Mouse (Mus musculus): ENCODE results near the gene Dusp11. TPM values are rescaled to one million over a fixed set of nuclear protein-coding genes. Genes with fewer than 3 reads are reported as not detected.
"Not testable (repeated sequence)": the region's sequence is repeated elsewhere in the genome, so short reads cannot be mapped to it uniquely, and the experiment has no call there.

The Dusp11 gene
- polyA plus RNA-seq, 1 experiment: 103 TPM

GRCm38 (mm10) chr6:85942469-85942868 lies 19.0 kb downstream of the Dusp11 start:
- no peaks in the 10 kb centered on the region for H3K4me1 ChIP-seq (ENCODE audit: control insufficient read depth, insufficient read depth, low read length)
- TF ChIP-seq POLR2A (IDR thresholded peaks at IDR 0.05; ENCODE audit: insufficient read depth, low read length) (no peak), CTCF (IDR thresholded peaks at IDR 0.05; ENCODE audit: low read depth, low read length) (no peak), EP300 (IDR thresholded peaks at IDR 0.05; ENCODE audit: insufficient read depth, low read depth, low read length) (no peak)
- H3K9ac ChIP-seq (ENCODE audit: low read depth, poor library complexity, severe bottlenecking): no peak overlapping the region
- H3K36me3 ChIP-seq (ENCODE audit: control insufficient read depth, insufficient read depth, low read length, poor library complexity, severe bottlenecking): peaks cover 30% of the 10 kb centered on the region
- H3K27ac ChIP-seq (ENCODE audit: insufficient read depth, low read length): no peak overlapping the region
- H3K4me3 ChIP-seq (ENCODE audit: low read depth, low read length): no peak overlapping the region
- H3K27me3 ChIP-seq (ENCODE audit: control insufficient read depth, insufficient read depth, low read length, poor library complexity, severe bottlenecking): no peaks in the 10 kb centered on the region
- H3K9me3 ChIP-seq (replicated peaks; ENCODE audit: control insufficient read depth, insufficient read depth, low read length, poor library complexity, severe bottlenecking): no peaks in the 10 kb centered on the region

GRCm38 (mm10) chr6:85938701-85939100 lies 22.8 kb downstream of the Dusp11 start:
- Histone ChIP-seq H3K9me3 (replicated peaks; ENCODE audit: control insufficient read depth, insufficient read depth, low read length, poor library complexity, severe bottlenecking) (no peaks in the 10 kb centered on the region), H3K4me1 (ENCODE audit: control insufficient read depth, insufficient read depth, low read length) (no peaks in the 10 kb centered on the region), H3K36me3 (ENCODE audit: control insufficient read depth, insufficient read depth, low read length, poor library complexity, severe bottlenecking) (peaks cover 5% of the 10 kb centered on the region; the same call in 1 of the 2 replicates), H3K27me3 (ENCODE audit: control insufficient read depth, insufficient read depth, low read length, poor library complexity, severe bottlenecking) (no peaks in the 10 kb centered on the region), H3K4me3 (ENCODE audit: low read depth, low read length) (no peak overlapping the region), H3K27ac (ENCODE audit: insufficient read depth, low read length) (no peak overlapping the region), H3K9ac (ENCODE audit: low read depth, poor library complexity, severe bottlenecking) (no peak overlapping the region)
- TF ChIP-seq CTCF (IDR thresholded peaks at IDR 0.05; ENCODE audit: low read depth, low read length) (no peak), POLR2A (IDR thresholded peaks at IDR 0.05; ENCODE audit: insufficient read depth, low read length) (no peak), EP300 (IDR thresholded peaks at IDR 0.05; ENCODE audit: insufficient read depth, low read depth, low read length) (no peak)

- not testable (repeated sequence) for H3K4me1 ChIP-seq (ENCODE audit: control insufficient read depth, insufficient read depth, low read length); H3K27ac ChIP-seq (ENCODE audit: insufficient read depth, low read length); H3K9me3 ChIP-seq (replicated peaks; ENCODE audit: control insufficient read depth, insufficient read depth, low read length, poor library complexity, severe bottlenecking); H3K27me3 ChIP-seq (ENCODE audit: control insufficient read depth, insufficient read depth, low read length, poor library complexity, severe bottlenecking); H3K36me3 ChIP-seq (ENCODE audit: control insufficient read depth, insufficient read depth, low read length, poor library complexity, severe bottlenecking)
- Histone ChIP-seq H3K9ac (ENCODE audit: low read depth, poor library complexity, severe bottlenecking) (peak overlapping the region; percentile 2; the same call in 1 of the 2 replicates), H3K4me3 (ENCODE audit: low read depth, low read length) (peak overlapping the region; percentile 51)
- TF ChIP-seq CTCF (IDR thresholded peaks at IDR 0.05; ENCODE audit: low read depth, low read length): peak; percentile 37
Observed at GRCm38 (mm10) chr6:85936508-85937465, 24.7 kb downstream of the Dusp11 start.

- Histone ChIP-seq H3K27me3 (ENCODE audit: control insufficient read depth, insufficient read depth, low read length, poor library complexity, severe bottlenecking) (no peaks in the 10 kb centered on the region), H3K9ac (ENCODE audit: low read depth, poor library complexity, severe bottlenecking) (no peak overlapping the region), H3K4me1 (ENCODE audit: control insufficient read depth, insufficient read depth, low read length) (no peaks in the 10 kb centered on the region), H3K4me3 (ENCODE audit: low read depth, low read length) (no peak overlapping the region), H3K9me3 (replicated peaks; ENCODE audit: control insufficient read depth, insufficient read depth, low read length, poor library complexity, severe bottlenecking) (no peaks in the 10 kb centered on the region), H3K27ac (ENCODE audit: insufficient read depth, low read length) (no peak overlapping the region), H3K36me3 (ENCODE audit: control insufficient read depth, insufficient read depth, low read length, poor library complexity, severe bottlenecking) (no peaks in the 10 kb centered on the region)
- no peak for TF ChIP-seq EP300 (IDR thresholded peaks at IDR 0.05; ENCODE audit: insufficient read depth, low read depth, low read length)
- TF ChIP-seq CTCF (IDR thresholded peaks at IDR 0.05; ENCODE audit: low read depth, low read length): peak; percentile 8
Observed at GRCm38 (mm10) chr6:85935646-85936045, 25.8 kb downstream of the Dusp11 start.

GRCm38 (mm10) chr6:85934047-85934446 lies 27.4 kb downstream of the Dusp11 start:
- Histone ChIP-seq H3K9me3 (replicated peaks; ENCODE audit: control insufficient read depth, insufficient read depth, low read length, poor library complexity, severe bottlenecking) (no peaks in the 10 kb centered on the region), H3K9ac (ENCODE audit: low read depth, poor library complexity, severe bottlenecking) (no peak overlapping the region), H3K36me3 (ENCODE audit: control insufficient read depth, insufficient read depth, low read length, poor library complexity, severe bottlenecking) (no peaks in the 10 kb centered on the region), H3K27ac (ENCODE audit: insufficient read depth, low read length) (no peak overlapping the region), H3K4me3 (ENCODE audit: low read depth, low read length) (no peak overlapping the region), H3K27me3 (ENCODE audit: control insufficient read depth, insufficient read depth, low read length, poor library complexity, severe bottlenecking) (no peaks in the 10 kb centered on the region), H3K4me1 (ENCODE audit: control insufficient read depth, insufficient read depth, low read length) (no peaks in the 10 kb centered on the region)
- TF ChIP-seq EP300 (IDR thresholded peaks at IDR 0.05; ENCODE audit: insufficient read depth, low read depth, low read length): no peak
- TF ChIP-seq CTCF (IDR thresholded peaks at IDR 0.05; ENCODE audit: low read depth, low read length): no peak
- no peak for TF ChIP-seq POLR2A (IDR thresholded peaks at IDR 0.05; ENCODE audit: insufficient read depth, low read length)

GRCm38 (mm10) chr6:85929312-85929711 lies 32.2 kb downstream of the Dusp11 start:
- Histone ChIP-seq H3K27ac (ENCODE audit: insufficient read depth, low read length) (no peak overlapping the region), H3K4me3 (ENCODE audit: low read depth, low read length) (no peak overlapping the region), H3K9me3 (replicated peaks; ENCODE audit: control insufficient read depth, insufficient read depth, low read length, poor library complexity, severe bottlenecking) (no peaks in the 10 kb centered on the region), H3K4me1 (ENCODE audit: control insufficient read depth, insufficient read depth, low read length) (no peaks in the 10 kb centered on the region), H3K27me3 (ENCODE audit: control insufficient read depth, insufficient read depth, low read length, poor library complexity, severe bottlenecking) (no peaks in the 10 kb centered on the region), H3K9ac (ENCODE audit: low read depth, poor library complexity, severe bottlenecking) (no peak overlapping the region), H3K36me3 (ENCODE audit: control insufficient read depth, insufficient read depth, low read length, poor library complexity, severe bottlenecking) (peaks cover 14% of the 10 kb centered on the region)
- TF ChIP-seq CTCF (IDR thresholded peaks at IDR 0.05; ENCODE audit: low read depth, low read length): no peak

Measured in ES-Bruce4 (cell line).